Mouse (Mus musculus) forebrain, embryonic 12.5 days (tissue): ENCODE measurements around the gene Coro2b. TPM values are rescaled to one million over a fixed set of nuclear protein-coding genes. Genes with fewer than 3 reads are reported as not detected.
A peak's percentile ranks its signal among the peaks of the same experiment; 100 is the strongest.

ENCODE experiments used
- ATAC-seq: fragments of 200-750 bp; cut with Nextera tagmentation; 2 replicates; pipeline ENCODE4 v1.8.0; 2017; ENCODE audit warnings: moderate TSS enrichment; ENCODE audit not compliant: low FRiP score
- H3K27ac ChIP-seq: fragments of 300-500 bp; sonication (generic); 2 replicates; pipeline ENCODE4 v1.5.1; 2016; ENCODE audit warnings: mild to moderate bottlenecking
- H3K27me3 ChIP-seq: fragments of 300-500 bp; sonication (generic); 2 replicates; pipeline ENCODE4 v1.6.1; 2016; ENCODE audit warnings: mild to moderate bottlenecking
- H3K36me3 ChIP-seq: fragments of 300-500 bp; sonication (generic); replicated peaks from 2 replicates; pipeline ENCODE4 v1.6.1; 2016; ENCODE audit warnings: mild to moderate bottlenecking
- H3K4me1 ChIP-seq: fragments of 300-500 bp; sonication (generic); 2 replicates; pipeline ENCODE4 v1.6.1; 2016
- H3K4me2 ChIP-seq: fragments of 300-500 bp; sonication (generic); 2 replicates; pipeline ENCODE4 v1.6.1; 2016; ENCODE audit warnings: mild to moderate bottlenecking, moderate library complexity
- H3K4me3 ChIP-seq: fragments of 300-500 bp; sonication (generic); replicated peaks from 2 replicates; pipeline ENCODE4 v1.5.1; 2016; ENCODE audit warnings: mild to moderate bottlenecking
- H3K9ac ChIP-seq: fragments of 300-500 bp; sonication (generic); 2 replicates; pipeline ENCODE4 v1.6.1; 2016; ENCODE audit warnings: mild to moderate bottlenecking
- H3K9me3 ChIP-seq: fragments of 300-500 bp; sonication (generic); 2 replicates; pipeline ENCODE4 v1.6.1; 2016
- WGBS: fragments of 180-500 bp; shearing (Covaris S2); methylation state at CpG from one replicate; pipeline ENCODE4 v1.1.7; 2016; 5-methylcytosine and 5-hydroxymethylcytosine counted together
- polyA plus RNA-seq: library from polyadenylated mRNA; unstranded; fragments of >200 nt; fragmentation: Nextera tagmentation; extraction: Ambion mirVana; gene quantifications from 2 replicates; pipeline ENCODE4 v1.2.1, GENCODE M21; 2016

Coro2b gene
- polyA plus RNA-seq, 1 experiment from 2014 or later, result 38.1 TPM

DNA sequence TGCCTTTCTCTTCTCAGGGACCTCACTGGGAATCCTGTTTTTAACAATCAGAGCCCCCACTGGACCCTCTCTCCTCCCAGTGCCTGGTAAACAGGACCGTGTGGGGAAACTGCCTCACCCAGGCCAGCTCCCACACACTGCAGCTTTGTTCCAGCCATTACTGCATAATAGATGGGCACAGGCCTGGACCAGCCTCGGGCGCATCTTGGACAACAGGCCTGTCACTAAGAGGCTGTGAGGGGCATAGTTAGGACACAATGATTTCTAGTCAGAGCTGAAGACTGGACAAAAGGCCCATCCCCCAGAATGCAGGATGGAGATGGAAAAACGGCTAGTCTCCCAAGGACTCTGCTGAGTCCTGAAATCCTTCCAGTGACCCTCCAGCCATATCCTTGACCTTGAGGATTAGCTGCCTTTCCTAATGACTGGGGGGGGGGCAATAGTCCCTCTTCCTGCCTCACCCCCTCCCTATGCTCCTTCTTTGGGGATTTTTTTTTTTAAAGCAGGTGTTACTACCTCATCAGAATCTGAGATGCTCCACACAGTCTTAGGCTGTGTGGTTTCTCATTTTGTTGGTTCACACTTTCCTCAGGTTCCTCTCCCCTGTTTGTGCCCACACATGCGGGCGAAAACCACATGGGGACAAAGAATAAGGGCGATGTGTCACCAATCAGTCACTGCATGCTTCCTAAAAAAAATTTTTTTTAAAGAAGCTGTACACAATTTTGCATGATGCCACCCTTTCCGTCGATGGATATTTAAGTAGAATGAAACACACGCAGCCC, 27.9 kb downstream of the Coro2b start:
- no peak overlapping the region for H3K4me3 ChIP-seq
- no peaks in the 10 kb centered on the region for H3K9me3 ChIP-seq
- H3K4me1 ChIP-seq, result peaks cover 58% of the 10 kb centered on the region
- WGBS, result 58% methylated on average over 10 of the region's 10 CpGs
- 0 out of 2 replicates have a peak overlapping the region, but pooled peaks have one; percentile 21 for H3K9ac ChIP-seq
- peak; percentile 59; the same call in 1 of the 2 replicates for ATAC-seq
- no peak overlapping the region for H3K4me2 ChIP-seq
- H3K27ac ChIP-seq, result peak overlapping the region; percentile 67
- no peaks in the 10 kb centered on the region for H3K27me3 ChIP-seq
- H3K36me3 ChIP-seq, result no peaks in the 10 kb centered on the region

DNA sequence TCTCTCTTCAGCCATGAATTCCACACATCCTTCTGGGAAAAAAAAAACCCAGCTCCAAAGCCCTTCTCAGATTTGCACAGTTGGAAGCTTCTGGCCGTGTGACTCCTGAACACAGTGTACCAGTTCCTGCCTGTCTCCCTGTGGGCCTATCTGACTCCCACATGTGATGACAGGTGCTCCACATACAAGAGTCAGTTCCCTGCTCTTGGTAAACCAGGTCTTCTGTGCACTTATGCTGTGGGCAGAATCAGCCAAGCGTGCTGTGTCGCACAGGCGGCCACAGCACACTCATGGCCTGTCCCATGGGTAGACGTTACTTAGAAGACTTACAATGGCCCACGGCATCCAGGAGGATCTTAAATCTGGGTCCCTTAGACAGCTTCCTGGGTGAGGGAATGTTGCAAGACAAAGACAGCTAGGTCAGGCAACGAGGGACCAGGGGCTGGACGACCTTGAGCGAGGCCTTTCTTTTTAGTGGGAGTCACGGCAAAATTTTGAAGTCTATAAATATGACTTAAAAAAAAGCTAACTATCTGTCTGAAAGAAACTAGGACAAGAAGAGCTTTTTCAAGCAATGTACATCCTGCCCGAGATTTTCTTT, 30.3 kb downstream of the Coro2b start:
- H3K4me2 ChIP-seq, result no peak overlapping the region
- peaks cover 53% of the 10 kb centered on the region for H3K4me1 ChIP-seq
- H3K4me3 ChIP-seq, result no peak overlapping the region
- ATAC-seq, result no peak
- H3K36me3 ChIP-seq, result no peaks in the 10 kb centered on the region
- no peak overlapping the region for H3K27ac ChIP-seq
- 92% methylated on average over 11 of the region's 11 CpGs for WGBS
- H3K27me3 ChIP-seq, result no peaks in the 10 kb centered on the region
- no peaks in the 10 kb centered on the region for H3K9me3 ChIP-seq
- H3K9ac ChIP-seq, result no peak overlapping the region

DNA sequence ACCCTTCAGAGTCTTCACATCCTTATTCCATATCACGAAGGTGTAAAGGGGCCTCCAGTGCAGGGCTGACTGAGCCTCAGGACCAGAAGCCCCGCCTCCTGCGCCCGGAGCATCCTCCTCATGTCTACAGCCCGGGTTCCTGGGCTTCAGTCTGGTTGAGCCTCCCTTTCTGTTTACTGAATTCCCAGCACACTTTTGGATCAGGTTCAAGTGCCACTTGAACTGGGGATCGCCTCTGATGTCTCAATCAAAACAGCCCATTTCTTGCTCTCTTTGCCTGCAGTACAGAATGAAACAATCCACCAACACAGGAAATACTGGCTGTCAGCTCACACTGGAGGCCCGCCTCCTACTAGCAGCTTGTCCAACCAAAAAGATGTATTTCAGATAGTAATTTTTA, 32.7 kb downstream of the Coro2b start:
- Histone ChIP-seq H3K4me3 (no peak overlapping the region), H3K9ac (no peak overlapping the region), H3K36me3 (no peaks in the 10 kb centered on the region), H3K27me3 (no peaks in the 10 kb centered on the region), H3K9me3 (no peaks in the 10 kb centered on the region), H3K4me1 (peaks cover 30% of the 10 kb centered on the region), H3K27ac (no peak overlapping the region), H3K4me2 (no peak overlapping the region)
- WGBS, result 69% methylated on average over 7 of the region's 7 CpGs
- no peak for ATAC-seq

DNA sequence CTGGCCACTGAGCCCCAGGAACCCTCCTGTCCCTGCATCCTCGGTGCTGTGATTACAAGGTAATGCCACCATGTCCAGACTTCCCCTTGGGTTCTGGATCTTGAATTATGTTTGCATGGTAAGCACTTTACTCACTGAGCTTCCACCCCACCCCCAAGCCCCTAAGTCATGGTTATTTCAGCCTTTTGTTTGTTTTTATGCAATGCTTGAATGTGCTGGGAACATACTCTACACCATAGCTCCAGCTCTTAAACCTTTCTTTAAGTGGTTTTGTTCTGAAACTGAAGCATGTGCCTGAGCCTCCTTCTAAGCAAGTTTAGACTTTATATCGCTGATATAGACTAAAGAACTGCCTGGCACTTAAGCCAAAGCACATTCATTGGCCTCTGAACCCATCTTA, 34.5 kb downstream of the Coro2b start:
- Histone ChIP-seq H3K4me1 (peaks cover 18% of the 10 kb centered on the region), H3K9me3 (no peaks in the 10 kb centered on the region), H3K4me3 (no peak overlapping the region), H3K27ac (no peak overlapping the region), H3K9ac (no peak overlapping the region), H3K4me2 (no peak overlapping the region), H3K27me3 (no peaks in the 10 kb centered on the region), H3K36me3 (no peaks in the 10 kb centered on the region)
- WGBS, result 80% methylated on average over 2 of the region's 2 CpGs
- no peak for ATAC-seq

DNA sequence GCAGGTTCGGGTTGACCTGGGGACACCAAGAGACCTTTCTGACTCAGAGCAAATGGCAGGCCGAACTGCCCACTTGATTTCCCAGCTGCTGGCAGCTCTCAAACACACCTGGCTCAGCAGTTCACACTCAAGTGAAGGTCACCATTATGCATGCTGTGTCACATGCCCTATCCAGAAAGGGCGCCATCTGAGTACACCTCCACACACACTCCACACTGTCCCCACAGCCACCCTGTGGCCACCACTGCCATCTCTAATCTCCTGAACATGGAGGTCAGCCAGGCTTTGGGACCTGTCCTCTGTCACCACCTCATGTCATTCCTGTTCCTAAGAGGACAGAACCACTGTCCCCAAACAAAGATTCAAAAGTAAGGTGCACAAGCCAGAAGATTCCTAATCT, 35.3 kb downstream of the Coro2b start:
- Histone ChIP-seq H3K36me3 (no peaks in the 10 kb centered on the region), H3K27me3 (no peaks in the 10 kb centered on the region), H3K4me2 (no peak overlapping the region), H3K27ac (no peak overlapping the region), H3K9ac (no peak overlapping the region), H3K9me3 (no peaks in the 10 kb centered on the region), H3K4me3 (no peak overlapping the region), H3K4me1 (peaks cover 18% of the 10 kb centered on the region)
- no peak for ATAC-seq
- WGBS, result 94% methylated on average over 3 of the region's 3 CpGs

DNA sequence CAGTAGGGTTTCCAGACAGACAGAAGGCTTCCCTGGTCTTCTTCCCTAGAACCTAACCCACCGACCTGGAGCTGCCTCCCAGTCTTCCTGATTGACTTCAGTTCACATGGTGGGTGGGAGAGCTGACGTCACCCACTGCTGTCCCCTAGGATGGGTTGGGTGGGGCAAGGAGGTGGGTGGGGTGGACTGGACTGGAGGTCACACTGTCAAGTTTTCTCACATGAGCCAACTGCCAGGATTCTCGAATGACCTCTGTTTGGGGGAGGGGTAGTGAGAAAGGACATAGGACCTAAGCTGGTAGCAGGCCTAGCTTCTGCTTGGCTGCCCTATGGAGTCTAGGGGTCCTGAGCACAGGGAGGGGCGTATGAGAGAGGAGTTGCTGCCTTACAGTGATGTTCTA, 36.8 kb downstream of the Coro2b start:
- no peaks in the 10 kb centered on the region for H3K27me3 ChIP-seq
- H3K27ac ChIP-seq, result no peak overlapping the region
- no peaks in the 10 kb centered on the region for H3K36me3 ChIP-seq
- no peak overlapping the region for H3K4me2 ChIP-seq
- H3K4me1 ChIP-seq, result peaks cover 13% of the 10 kb centered on the region
- H3K4me3 ChIP-seq, result no peak overlapping the region
- H3K9me3 ChIP-seq, result no peaks in the 10 kb centered on the region
- no peak overlapping the region for H3K9ac ChIP-seq
- no peak for ATAC-seq
- WGBS, result 85% methylated on average over 4 of the region's 4 CpGs

DNA sequence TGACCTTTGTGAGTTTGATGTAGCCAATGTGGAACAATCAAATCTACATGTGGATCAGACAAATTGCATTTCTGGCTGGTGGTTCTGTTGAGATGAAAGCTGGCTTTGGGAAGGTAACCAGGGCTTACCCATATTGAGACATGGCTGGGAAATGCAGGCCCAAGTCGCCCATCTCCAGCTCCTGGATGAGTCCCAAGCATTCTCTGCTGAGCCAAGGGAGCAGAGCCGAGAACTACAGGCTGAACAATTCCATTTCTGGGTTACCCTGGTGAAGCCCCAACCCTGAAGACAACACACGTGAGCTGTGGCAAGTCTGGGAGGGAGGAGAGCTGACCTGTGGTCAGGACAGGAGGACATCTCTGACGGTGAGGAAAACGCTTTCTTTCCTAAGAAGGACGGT, 37.9 kb downstream of the Coro2b start:
- 92% methylated on average over 6 of the region's 6 CpGs for WGBS
- no peaks in the 10 kb centered on the region for H3K36me3 ChIP-seq

DNA sequence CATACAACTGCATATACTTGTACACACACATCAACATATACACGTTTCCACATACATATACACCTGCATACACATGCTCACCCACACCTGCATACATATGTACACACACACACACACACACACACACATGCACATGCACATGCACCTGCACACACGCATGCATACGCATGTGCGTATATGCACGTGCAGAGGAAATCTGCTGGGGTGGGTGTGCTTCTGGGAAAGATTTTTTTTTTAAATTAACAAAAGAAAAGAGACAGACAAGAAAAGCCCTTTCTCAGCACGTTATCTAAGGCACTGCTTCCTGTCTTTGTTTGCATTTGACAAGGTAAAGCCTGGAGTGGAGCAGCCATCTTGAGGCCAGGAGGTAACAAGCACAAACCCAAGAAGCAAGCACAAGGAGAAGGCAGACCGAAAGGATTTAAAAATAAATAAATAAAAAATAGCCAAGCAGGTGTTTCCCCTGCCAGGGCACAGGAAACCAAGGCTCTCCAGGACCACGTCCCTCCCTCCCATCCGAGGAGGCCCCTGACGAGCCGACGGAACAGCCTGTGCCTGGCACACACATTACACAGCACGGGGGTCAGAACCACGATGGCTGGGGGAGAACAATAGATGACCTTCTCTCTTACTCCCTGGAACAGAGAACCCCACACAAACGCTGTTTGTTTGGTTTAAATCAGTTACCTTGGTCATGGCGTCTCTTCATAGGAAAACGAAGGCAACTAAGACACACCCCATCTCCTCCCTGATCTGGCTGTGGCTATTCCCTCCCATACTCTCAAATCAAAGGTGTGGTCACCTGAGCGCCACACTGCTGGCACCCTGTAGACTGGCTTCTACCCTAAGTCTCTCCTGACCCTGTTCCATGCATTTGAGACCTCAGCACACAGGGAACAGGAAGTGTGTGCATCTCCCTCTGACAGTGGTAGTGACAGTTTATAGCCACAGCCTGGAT, 39.4 kb downstream of the Coro2b start:
- WGBS, result 69% methylated on average over 18 of the region's 18 CpGs
- Histone ChIP-seq H3K27ac (no peak overlapping the region), H3K4me1 (0 out of 2 replicates have a peak, but pooled peaks cover 5% of the 10 kb centered on the region), H3K9ac (no peak overlapping the region), H3K27me3 (no peaks in the 10 kb centered on the region), H3K4me3 (no peak overlapping the region), H3K9me3 (no peaks in the 10 kb centered on the region), H3K36me3 (no peaks in the 10 kb centered on the region), H3K4me2 (no peak overlapping the region)
- no peak for ATAC-seq

More for the DNA sequence above, 37.9 kb downstream of the Coro2b start:
- no peak for ATAC-seq
- Histone ChIP-seq H3K4me3 (no peak overlapping the region), H3K4me1 (peaks cover 6% of the 10 kb centered on the region), H3K27ac (no peak overlapping the region), H3K9me3 (no peaks in the 10 kb centered on the region), H3K9ac (no peak overlapping the region), H3K4me2 (no peak overlapping the region), H3K27me3 (no peaks in the 10 kb centered on the region)

DNA sequence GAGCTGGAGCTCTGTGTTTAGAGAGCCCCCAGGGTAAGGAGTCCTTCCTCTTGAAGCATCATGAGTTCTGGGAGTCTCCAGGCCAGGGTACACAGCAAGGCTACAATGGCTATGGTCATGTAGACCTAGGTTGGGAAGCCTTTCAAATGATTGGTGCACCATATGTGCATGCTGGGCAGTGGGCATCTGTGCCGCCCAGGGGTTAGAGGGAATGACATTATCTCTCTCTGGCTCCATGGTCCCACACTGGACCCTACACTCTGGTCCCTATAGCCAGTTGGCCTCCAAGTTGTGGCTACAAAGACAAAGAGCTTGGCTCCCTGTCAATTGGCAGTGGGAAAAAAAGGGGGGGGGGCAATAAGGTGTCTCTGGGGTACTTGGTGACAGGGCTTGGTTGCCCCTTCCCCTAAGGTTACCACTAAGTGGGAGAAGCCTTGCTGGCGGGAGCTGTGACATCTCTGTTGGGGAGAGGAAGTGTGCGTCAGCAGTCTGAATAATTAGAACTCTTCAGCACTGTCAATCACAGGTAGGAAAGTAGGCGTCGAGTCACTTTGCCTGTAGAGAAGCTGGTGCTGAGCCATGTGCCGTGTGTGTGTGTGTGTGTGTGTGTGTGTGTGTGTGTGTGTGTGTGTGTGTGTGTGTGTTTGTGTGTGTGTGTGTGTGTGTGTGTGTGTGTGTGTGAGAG, 44.4 kb downstream of the Coro2b start:
- no peak overlapping the region for H3K4me3 ChIP-seq
- no peaks in the 10 kb centered on the region for H3K27me3 ChIP-seq
- no peak for ATAC-seq
- H3K9ac ChIP-seq, result no peak overlapping the region
- no peak overlapping the region for H3K27ac ChIP-seq
- WGBS, result 68% methylated on average over 6 of the region's 6 CpGs
- H3K4me2 ChIP-seq, result no peak overlapping the region
- peaks cover 12% of the 10 kb centered on the region for H3K4me1 ChIP-seq
- H3K9me3 ChIP-seq, result no peaks in the 10 kb centered on the region
- H3K36me3 ChIP-seq, result 0 out of 2 replicates have a peak, but pooled peaks cover 4% of the 10 kb centered on the region

DNA sequence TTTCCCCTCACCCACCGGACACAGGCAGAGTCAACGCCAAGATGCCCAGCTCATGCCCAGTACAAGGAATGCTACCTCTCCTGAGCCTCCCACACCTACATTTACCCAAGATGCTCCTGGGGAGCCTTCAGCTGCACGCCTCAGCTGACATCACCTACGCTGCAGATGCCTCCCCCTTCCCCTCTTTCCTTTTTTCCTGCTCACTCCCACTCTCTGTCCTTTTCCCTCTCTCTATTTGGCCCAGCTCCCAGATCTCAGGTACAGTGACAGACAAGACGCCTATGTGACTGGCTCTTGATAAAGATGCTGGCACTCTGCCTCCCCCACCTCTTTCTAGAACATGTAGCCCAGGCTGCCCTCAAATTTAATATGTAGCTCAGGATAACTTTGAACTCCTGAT, 45.2 kb downstream of the Coro2b start:
- Histone ChIP-seq H3K27me3 (no peaks in the 10 kb centered on the region), H3K36me3 (peaks cover 6% of the 10 kb centered on the region; the same call in 1 of the 2 replicates), H3K4me2 (no peak overlapping the region), H3K4me1 (peaks cover 17% of the 10 kb centered on the region), H3K9ac (no peak overlapping the region), H3K27ac (no peak overlapping the region), H3K9me3 (no peaks in the 10 kb centered on the region), H3K4me3 (no peak overlapping the region)
- WGBS, result 85% methylated on average over 5 of the region's 5 CpGs
- ATAC-seq, result no peak

DNA sequence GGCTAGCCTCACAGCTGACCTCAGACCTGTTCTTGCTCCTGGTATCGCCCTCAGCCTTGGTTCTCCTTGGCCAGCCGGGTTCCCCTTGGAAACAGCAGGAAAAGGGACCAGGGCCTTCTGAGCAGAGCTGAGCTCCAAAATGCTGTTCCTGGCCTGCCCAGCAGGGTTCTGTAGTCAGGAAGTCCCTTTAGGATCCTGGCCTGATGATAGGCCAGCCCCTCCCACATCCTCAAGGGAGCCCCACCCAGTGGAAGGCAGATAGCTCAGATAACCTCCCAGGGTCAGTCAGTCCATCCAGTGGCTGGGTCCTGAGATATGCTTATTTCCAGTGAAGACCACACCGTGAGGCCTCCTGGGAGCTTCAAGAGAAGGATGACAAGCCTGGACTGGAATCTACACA, 45.7 kb downstream of the Coro2b start:
- Histone ChIP-seq H3K27ac (no peak overlapping the region), H3K9ac (no peak overlapping the region)

More for the DNA sequence above, 45.7 kb downstream of the Coro2b start:
- no peak overlapping the region for H3K4me3 ChIP-seq
- no peak for ATAC-seq
- peaks cover 17% of the 10 kb centered on the region for H3K4me1 ChIP-seq
- 68% methylated on average over 3 of the region's 3 CpGs for WGBS
- no peaks in the 10 kb centered on the region for H3K27me3 ChIP-seq
- no peak overlapping the region for H3K4me2 ChIP-seq
- H3K36me3 ChIP-seq, result peaks cover 11% of the 10 kb centered on the region; the same call in 1 of the 2 replicates
- no peaks in the 10 kb centered on the region for H3K9me3 ChIP-seq
